Mouse (Mus musculus) right cerebral cortex, postnatal 36 days (tissue): ENCODE measurements around the gene Dcxr.
"Not testable (repeated sequence)": the region's sequence is repeated elsewhere in the genome, so short reads cannot be mapped to it uniquely, and the experiment has no call there.

ENCODE experiments used
- DNase-seq, 2 experiments: peaks; one replicate each; pipeline ENCODE4 v3.0.0; 2022; ENCODE audit warnings: low spot score in 2 of 2, mixed read lengths in 1 of 2

Dcxr gene

DNA sequence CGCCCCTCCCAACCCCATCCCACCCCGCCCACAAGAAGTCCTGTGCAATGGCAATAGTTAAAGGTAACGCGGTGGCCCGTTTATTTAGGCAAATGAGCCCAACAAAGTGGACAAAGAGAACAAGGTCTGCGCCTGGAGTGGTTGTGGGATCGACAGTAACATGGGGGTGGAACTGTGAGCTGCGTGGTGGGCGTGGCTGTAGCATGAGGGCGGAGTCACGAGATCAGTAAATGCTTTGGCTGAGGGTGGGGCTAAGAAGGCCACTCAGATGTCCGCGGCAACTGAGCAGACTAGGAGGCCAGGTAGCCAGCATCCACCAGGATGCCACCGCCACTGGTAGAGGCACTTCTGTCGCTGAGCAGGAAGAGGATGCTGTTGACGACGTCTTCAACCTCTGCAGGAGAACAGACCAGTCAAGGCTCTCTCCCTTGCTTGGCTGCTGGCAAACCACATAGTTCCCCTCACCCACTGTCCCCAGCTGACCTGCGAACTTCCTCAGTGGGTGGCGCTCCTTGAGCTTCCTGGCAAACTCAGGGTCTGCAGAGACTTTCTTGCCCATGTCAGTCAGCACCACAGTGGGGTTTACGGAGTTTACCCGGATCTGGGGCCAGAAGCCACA, 2.5 kb upstream of the Dcxr start:
- DNase-seq = not testable (repeated sequence)

DNA sequence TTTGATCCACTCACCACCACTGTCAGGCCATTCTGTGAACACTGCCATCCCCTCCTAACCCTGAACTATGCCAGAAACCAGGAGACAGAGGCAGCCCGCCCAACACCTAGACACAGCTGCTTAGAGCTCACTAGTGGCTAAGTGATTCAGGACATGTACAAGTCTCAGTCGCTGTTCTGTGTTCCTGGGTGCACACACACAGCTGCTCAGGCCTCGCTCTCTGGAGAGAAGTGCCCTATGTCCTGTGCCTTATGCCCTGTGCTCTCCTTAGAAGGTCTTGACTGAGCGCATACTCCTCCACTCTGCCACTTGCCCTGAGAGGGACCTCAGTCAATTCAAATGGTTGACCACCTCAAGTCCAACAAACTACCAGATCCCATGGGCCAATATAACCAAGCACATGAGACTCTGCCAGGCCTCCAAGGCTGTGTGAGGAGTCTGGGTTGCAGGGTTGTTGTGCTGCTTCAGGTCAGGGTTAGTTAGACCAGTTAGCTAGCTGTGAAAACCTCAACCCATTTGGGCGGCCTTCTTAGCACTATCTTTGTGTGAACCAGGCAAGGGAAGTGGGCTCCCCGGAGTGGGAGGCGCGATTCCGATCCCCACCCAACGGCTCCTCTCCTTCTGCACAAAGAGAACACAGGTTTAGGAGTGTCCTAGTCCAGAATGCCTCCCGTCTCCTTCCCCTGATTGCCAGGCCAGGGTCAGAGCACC, 1.6 kb upstream of the Dcxr start:
- no peak for DNase-seq

DNA sequence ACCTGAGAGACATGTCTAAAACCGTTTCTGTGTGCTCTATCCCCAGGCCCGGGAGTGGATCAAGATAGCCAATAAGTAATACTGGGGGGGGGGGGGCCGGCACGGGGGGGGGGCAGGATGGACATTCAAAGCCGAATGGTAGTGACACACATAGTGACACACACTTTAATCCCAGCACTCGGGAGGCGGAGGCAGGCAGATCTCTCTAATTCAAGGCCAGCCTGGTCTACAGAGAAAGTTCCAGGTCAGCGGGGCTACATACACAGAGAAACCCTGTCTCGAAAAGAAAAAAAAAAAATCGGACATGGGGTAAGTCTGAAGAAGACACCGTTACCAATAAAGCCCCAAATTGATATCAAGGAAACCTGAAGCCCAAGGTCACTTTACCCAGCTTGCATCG, 483 bp upstream of the Dcxr start:
- no peak for DNase-seq

DNA sequence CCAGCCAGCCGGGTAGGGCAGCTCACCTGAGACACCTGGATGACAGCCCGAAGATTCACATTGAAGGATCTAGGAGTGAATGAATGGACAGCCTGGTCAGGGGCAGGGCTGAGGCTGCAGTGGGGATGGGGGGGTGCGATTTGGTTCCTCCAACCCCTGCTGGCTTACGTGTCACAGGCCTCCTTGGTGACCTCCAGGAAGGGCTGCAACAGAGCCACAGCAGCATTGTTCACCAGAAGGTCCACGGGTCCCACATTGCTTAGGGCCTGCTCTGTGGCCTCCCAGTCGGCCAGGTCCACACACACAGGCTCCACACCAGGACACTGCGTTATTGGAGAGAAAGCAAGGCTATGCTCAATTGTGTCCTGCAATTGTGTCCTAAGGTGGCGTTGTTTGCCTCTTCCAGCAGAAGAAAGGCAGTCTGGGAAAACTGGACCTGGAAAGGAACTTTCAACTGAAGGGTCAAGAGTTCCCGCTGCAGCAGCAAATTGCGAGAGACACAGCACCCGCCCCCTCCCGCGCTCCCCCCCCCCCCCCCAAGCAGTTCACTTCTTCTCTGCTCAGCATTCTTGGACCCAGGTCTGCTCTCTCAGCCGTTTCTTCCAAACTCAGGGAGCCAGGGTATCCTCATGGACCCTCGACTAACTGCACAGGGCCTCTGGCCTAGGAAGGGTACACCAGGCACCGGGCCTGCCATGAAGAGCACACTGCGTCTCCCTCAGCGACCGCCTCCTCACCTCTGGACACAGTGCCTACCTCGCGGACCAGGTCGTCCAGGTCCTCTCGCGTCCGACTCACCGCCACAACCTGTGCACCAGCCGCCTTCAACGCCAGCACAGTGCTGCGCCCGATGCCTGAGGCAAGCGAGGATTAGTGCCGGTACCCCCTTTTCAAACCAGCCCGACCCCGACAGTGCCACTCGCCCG, 575 bp downstream of the Dcxr start:
- DNase-seq = no peak

DNA sequence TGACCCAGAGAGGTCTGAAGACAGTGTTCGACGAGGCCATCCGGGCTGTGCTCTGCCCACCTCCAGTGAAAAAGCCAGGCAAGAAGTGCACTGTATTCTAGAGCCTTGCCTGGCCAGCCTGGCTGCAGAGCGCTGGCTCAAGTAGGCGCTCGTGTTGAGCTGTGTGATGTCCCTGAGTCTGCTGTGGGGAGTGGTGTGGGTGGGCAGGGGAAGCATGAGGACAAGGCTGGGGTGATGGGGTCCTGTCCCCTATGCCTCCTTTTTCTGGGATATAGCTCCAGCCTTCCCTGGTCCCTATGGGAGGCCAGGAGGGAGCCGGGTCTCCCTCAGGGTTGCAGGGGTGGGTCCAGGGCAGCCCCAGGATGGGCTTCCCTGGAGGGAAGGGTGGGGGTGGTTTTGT, 3.6 kb downstream of the Dcxr start:
- no peak for DNase-seq

DNA sequence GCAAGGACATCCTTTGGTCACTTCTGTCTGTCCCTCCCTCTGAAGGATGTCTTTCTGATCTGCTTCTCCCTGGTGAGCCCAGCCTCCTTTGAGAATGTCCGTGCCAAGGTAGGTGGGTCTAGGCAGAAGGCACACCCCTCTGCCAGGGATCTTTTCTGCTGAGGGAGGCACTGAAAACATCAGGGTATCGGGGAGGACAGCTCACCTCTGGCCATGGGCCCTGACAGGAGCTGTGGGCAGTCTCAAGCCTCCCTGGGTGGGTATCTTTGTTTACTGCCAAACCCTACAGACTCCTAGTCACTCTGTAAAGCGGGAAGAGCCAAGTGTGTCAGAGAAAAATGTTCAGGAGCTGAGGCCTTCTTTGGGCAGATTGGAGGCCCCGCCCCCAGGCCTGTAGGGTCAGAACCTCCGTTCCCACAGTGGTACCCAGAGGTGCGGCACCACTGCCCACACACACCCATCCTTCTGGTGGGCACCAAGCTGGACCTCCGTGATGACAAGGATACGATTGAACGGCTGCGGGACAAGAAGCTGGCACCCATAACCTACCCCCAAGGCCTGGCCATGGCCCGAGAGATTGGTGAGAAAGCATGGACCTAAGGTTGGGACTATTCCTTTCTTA, 4.2 kb downstream of the Dcxr start:
- no peak for DNase-seq

DNA sequence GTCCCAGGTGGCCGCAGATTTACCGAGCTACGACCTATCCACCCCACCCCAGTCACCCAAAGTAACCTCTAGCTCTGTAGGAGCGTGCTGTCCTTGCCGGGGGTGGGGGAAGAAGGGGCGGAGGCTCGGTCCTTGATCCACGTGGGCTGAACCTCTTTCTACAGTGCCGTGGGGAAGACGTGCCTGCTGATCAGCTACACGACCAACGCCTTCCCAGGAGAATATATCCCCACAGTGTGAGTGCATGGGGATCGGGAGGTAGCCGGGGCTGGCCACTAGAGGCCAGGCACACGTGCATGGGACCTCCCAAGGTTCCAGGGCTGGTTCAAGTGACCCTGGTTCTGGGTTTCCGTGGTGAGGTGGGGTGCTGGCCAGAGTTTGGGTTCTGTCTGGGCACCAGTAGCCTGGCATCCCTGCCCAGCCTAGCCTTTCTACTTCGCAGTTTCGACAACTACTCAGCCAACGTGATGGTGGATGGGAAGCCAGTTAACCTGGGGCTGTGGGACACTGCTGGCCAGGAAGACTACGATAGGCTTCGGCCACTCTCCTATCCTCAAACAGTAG, 4.9 kb downstream of the Dcxr start:
- no peak for DNase-seq

DNA sequence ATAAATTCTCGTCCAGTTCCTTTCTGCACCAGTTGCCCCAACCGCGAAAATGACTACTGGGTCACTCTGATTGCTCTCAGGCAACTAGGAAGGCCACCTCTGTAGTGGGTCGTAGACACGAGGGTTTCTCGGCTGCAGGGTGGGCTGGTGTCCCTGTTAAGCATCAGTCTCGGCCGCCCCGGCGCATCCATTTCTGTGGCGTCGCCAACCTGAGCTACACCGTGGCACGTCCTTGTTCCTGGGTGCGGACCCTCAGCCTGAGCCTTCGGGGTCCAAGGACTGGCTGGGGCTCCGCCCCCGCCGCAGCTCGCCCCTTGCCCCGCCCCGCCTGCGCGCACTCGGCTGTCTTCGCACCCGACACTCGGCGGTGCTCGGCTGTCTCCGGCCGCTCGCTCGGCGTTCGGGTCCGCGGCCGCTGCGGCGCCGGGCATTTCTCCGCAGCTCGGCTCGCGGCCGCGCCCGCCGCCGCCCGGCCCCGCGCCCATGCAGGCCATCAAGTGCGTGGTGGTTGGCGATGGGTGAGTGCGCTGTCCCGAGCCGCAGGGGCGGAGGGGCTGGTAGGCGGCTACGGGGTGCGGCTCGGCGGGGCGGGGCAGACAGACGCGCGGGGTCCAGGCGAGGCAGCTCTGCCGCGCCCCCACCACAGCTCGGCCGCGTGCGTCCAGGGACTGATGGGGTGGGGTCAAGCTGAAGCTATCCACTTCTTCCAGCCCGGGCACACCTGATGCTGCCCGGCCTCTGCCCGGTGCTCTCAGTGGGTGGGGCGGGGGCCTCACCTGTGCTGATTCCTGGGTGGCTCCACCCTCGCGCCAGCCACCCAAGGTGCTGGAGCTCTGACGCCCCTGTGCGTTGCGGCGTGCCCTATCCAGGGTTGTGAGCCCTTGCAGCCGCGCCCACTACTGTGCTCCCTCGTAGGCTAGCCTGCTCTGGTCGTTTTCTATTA, 5.7 kb downstream of the Dcxr start, which contains the start of gene Rac3:
TSS of gene Rac3 (plus strand) at position 347 of the 943 bp plus-strand sequence.
- peak in 1 of 2 experiments; percentile 34 for DNase-seq

DNA sequence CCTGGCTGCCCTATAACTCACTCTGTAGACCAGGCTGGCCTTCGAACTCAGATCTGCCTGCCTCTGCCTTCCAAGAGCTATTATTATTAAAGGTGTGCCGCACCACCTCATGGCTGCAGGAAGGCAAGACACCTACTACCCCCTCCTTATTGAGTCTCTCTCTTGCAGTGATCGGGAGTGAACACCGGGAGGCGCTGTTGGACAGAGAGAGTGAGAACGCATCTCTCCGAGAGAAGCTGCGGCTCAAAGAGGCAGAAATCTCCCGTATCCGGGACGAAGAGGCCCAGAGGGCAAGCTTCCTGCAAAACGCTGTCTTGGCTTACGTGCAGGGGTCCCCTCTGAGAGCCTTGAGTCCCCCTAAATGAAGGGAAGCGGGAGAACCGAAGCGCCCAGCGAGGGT, 6.6 kb downstream of the Dcxr start:
- DNase-seq = peak; percentile 44 to 74

DNA sequence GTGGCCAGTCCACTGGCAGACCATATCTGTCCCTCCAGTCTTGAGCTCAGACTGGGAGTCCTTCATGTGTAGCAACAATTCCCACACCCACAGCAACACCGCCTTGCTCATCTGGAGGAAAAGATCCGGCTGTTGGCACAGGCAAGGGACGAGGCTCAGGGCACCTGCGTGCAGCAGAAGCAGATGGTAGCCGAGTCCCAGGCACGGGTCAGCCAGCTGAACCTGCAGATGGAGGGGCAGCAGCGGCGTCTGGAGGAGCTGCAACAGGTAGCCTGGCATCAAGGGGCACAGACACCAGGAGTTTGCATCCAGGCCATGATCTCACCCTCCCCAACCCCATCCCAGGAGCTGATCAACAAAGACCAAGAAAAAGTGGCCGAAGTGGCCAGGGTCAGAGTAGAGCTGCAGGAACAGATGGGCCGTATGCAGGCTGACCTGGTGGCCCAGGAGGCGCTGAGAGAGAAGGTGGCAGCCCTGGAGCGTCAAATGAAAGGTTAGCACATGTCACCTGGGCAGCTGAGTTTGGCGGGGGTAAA, 7.2 kb downstream of the Dcxr start:
- DNase-seq = no peak

DNA sequence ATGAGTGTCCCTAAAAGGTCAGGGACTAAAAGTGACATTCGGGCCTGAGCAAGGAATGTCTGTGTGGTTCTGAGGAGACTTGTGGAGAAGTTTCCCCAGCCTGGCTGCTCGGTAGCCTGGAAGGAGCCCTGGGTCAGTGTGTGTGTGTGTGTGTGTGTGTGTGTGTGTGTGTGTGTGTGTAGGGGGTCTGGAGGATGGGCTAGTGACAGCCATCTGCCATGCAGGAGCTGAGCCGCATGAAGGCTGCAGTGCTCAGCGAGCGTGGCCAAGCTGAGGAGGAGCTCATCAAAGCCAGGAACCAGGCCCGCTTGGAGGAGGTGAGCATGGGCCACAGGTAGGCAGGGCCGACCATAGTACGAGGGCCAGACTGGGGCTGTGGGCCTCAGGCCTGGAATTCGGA, 7.8 kb downstream of the Dcxr start:
- no peak for DNase-seq

DNA sequence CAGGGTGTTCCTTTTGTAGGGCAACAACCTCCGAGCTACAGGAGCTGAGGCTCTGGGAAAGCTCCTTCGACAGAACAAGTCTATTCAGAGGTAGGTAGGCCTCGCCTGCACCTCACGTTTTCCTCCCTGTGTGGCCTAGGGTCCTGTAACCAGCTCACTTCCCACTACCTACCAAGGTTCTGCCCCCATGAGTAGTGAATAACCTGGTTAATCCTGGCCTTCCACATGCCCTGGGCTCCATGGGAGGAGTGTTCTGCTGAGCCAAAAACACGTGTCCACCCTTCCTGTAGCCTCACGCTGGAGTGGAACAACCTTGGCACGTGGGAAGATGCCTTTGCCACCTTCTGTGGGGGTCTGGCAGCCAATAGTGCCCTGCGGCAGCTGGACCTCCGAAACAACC, 11.9 kb downstream of the Dcxr start:
- DNase-seq = no peak

DNA sequence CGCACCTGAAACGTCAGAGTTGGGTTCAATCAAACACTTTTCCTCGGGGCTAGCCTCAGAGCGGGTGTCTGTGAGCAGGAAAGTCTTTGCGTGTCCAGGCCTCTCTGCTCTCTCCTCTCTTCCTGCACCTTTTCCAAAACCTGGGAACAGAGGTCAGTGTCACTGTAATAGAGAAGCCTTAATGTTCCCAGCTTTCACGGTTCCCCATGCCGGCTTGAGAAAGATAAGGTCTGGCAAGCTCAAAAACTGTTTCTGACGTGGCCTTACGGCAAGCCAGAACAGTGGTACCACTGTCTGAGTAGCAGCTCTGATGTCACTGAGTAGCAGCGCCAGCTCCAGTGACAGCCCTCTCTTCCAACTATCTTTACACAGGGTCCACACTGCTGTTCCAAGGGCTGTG, 12.5 kb downstream of the Dcxr start:
- DNase-seq = no peak

DNA sequence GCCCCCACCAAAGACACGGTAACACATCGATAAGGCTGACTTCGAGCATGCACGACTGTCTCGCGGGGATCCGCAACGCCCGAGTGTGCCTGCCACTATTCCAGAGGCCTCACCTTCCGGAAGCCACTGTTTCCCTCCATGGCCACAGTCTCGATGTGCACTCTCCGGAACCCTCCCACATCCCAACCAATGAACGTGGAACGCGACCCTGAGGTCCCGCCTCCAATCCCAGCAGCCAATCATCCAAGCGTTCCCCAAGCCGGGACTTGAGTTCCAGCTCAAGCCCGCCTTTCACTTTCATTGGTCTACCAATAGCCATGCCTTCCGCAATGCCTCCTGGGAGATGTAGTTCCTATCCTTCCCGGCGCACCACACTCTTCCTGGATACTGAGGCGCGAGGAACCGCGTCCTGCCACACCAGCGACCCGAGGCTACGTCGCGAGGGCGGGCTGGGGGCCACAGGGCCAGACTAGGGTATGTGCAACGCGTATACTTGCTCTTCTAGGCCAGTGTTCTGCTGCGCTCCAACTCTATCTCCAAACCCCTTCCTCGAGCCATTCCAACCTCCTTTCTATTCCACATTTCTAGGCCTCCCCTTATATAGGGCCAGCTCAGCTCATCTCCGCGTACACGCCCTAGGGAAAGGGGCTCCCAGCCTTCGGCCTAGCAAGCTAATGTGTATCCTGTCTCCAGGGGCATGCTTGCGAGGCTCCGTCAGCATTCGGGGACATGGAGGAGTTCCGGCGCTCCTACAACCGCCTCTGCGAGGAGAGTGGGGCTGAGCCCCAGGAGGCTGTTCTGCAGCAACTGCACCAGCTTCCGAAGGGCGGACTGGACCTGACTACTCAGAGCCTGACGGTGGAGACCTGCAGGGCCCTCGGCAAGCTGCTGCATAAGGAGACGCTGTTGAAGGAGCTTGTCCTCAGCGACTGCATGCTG, 13.2 kb downstream of the Dcxr start, which contains the start of the genes Cenpx and Lrrc45:
TSS of gene Cenpx (minus strand) at position 159 of the 939 bp plus-strand sequence.
TSS of gene Lrrc45 (plus strand) at position 346 of the 939 bp plus-strand sequence.
- DNase-seq = peak; percentile 97 to 99

DNA sequence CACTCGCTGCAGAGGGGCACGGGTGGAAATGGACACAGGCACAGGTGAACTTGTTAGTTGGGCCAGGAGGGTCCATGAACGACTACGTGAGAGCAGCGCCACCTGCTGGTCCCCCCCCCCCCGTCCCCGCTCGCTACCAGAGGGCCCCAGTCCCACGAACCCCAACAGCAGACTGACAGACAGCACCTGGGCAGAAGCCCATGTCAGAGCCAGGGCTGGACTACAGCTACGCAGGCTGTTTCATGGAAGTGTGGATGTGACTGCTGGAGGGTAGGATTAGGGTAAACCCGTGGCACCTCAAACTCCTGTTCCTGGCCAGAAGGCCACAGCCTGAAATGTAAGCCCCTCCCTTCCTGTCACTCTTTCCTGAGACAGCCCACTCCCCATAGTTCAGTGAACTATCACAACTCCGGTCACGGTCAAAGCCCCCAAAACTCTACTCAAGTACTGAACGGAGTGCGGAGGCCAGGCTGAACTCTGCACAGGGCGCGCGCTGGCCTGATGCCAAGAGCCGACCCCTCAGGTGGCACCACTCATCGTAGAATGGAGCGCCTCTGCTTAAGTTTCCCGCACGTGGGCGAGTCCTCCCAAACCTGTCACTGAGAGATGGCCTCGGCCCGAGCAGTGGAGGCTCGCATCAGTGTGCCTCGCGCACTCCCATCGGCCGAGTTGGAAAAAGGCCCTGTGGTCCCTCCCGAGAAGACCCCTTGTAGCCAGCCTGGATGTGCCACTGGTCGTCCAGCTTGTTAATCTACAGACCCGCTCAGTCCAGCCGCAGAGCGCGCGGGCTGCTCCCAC, 14.1 kb downstream of the Dcxr start:
- DNase-seq = no peak

DNA sequence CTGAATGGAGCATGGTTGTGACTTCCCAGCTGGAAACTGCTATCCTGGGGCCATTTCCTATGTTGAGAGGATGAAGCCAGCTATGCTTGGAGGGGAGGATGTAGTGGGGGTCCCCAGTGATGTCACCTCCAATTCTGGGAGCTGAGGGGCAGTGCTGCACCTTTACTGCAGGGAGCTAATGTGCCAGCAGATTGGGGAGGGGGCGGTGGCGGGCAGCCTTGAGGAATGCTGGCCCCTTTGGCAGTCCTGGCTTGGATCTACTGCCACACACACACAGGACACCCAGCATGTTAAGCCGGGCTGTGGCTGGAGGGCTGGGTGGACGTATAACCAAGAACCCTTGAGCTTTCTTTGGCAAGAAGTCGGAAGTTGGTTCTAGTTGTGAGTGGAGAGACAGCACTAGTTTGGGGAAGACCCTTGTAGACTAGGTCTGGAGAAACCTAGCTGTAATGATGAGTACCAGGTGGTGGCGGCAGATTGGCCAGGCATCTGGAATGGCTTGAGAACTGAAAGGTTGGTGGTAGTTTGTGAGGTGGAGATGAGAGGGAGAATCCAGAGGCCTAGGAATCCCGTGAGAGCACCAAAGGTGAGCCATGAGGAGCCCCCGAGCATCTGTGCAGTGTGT, 15.0 kb downstream of the Dcxr start:
- DNase-seq = no peak

DNA sequence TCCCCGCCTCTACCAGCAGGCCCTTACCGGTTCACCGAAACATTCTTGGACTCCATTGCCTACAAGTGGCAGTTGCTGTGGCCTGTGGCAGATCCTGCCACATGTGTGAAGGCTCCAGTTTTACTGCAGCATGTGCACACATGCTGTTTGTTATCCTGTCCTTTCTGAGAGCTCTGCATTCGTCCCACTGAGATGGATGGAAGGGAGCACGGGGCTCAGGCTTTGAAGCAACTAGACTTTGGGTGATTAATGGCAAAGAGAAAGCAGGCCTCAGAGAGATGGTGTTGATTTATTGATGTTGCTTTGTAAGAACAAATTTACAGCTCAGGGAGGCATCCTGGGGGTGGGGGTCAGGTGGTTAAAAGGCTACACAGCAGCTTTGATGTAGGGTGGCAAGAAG, 16.4 kb downstream of the Dcxr start:
- no peak for DNase-seq

DNA sequence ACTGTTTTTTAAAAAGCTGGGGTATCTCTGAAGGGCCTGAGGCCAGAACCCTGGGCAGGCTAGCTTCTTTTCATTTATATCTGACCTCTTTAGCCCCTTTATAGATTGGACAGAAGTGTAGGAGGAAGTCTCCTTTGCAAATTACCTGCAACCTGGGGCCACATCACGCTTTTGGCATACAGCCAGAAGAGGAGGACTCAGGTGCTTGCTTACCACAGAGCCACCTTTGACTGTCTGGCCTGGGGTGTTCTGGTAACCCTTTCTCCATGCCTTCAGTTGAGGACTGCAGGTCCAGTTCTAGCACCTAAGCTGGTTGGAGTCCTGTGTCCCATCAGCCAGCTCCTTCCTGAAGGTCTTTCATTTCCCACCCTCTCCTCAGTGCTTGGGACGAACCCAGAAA, 17.5 kb downstream of the Dcxr start:
- DNase-seq = no peak
